Mouse (Mus musculus) neutrophil, adult 59 days (primary cell): ENCODE data around the gene Olfr1261. TPM values are rescaled to one million over a fixed set of nuclear protein-coding genes. Genes with fewer than 3 reads are reported as not detected.

Experiments
- total RNA-seq, 2 experiments: library from RNA; stranded (reverse); gene quantifications; 1 replicate in 1 of 2; 2 replicates in 1 of 2; pipeline ENCODE4 v1.2.4; 2023

The Olfr1261 gene
- total RNA-seq: not detected

DNA sequence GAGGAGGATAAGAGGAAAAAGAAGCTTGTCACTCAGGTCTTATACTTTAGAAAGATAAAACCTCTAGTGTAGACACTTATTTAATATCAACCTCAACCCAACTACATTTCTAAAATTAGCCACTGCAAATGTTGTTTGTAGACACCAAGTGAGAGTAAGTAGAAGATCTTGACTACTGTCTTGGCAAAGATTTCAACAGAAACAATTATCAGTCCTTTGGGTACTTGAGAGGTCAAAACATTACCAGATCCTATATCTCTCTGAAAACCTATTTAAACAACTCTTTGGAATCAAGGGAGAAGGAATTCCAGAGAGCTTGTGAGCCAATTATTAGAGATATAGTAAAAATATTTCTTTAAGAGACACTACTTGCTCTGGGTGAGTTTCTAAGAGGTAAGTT is at the start of gene Olfr1261:
TSS of gene Olfr1261 (plus strand) at position 301 of the 400 bp plus-strand sequence.

DNA sequence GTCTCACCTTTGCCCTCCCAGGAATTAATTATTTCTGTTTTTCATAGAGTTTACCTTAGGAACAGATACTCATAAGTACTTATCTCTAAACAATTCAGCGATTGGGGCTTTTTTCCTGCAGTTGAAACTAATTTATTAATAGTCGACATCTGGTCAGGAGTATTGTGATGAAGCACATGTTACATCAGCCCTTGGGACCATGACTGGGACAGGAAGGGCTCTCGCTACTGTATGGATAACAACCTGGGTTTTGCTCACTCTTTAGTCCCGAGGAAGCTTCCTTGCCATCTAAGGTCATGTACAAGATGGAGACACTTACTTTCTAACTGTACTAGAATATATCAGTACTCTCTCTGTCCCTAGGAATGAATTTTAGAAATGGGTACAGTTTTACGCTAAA is 42.5 kb upstream of the Olfr1261 start, which contains the start of gene Olfr1259:
TSS of gene Olfr1259 (minus strand) at position 101 of the 400 bp plus-strand sequence.

GRCm38 (mm10) chr2:89974184-89974583 is 16.8 kb upstream of the Olfr1261 start, which contains the start of gene Olfr1260:
TSS of gene Olfr1260 (plus strand) at chr2:89974340.

GRCm38 (mm10) chr2:89999845-90000244 is 8.8 kb downstream of the Olfr1261 start, which contains the start of gene Olfr1262:
TSS of gene Olfr1262 (plus strand) at chr2:90000145.

DNA sequence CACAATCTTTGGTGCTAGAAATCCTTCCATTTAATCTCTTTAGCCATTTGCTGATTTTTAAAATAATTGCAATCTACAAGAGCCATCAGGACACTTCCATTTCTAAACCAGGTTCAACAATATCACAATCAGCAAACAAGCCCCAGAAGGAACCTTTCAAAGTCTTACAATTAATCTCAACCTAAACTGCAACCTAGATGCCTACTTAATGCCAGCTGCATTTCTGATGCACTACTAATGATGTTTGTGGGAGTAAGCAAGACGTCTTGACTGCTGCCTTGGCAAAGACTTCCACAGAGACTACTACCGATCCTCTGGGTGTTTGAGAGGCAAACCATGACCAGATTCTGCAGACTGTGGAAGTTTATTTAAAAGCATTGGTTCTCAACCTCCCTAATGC is 20.8 kb downstream of the Olfr1261 start, which contains the start of gene Olfr1263:
TSS of gene Olfr1263 (plus strand) at position 301 of the 400 bp plus-strand sequence.

GRCm38 (mm10) chr2:90025477-90025876 is 34.5 kb downstream of the Olfr1261 start, which contains the start of gene Olfr1264:
TSS of gene Olfr1264 (minus strand) at chr2:90025577.

DNA sequence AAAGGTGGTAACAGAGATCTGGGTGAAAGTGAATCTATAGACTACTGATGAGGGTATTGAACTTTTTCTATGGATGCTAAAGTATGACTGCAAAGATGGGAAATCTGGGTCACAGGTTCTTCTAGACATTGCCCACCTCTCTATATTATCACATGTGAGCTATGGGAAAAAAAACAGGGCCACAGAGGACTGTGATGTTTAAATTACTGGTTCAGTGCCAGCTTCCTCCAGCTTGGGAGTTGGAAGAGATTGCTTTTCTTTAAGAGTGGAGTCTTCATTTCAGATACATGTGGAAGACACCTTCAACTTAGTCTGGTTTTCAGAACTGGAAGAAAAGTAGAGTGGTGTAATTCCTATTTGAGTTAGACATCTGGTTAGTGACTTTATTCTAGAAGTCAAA is 44.0 kb downstream of the Olfr1261 start, which contains the start of gene Olfr1265:
TSS of gene Olfr1265 (plus strand) at position 301 of the 400 bp plus-strand sequence.

Other genes starting within 250 kb of the Olfr1261 start
- gene Olfr1253, start 234.1 kb upstream of the Olfr1261 start, total RNA-seq: not detected
- gene Olfr1254, start 197.6 kb upstream of the Olfr1261 start, total RNA-seq: not detected
- gene Olfr1255, start 179.2 kb upstream of the Olfr1261 start, total RNA-seq: not detected
- gene Olfr1256, start 149.7 kb upstream of the Olfr1261 start, total RNA-seq: not detected
- gene Olfr48, start 143.0 kb upstream of the Olfr1261 start, total RNA-seq: not detected
- not detected for gene Olfr1257, start 112.8 kb upstream of the Olfr1261 start, total RNA-seq
- gene Olfr1258, start 63.9 kb upstream of the Olfr1261 start, total RNA-seq: not detected
- gene Olfr1259, start 42.6 kb upstream of the Olfr1261 start, total RNA-seq: not detected
- gene Olfr1260, start 16.9 kb upstream of the Olfr1261 start, total RNA-seq: not detected
- gene Olfr1262, start 8.9 kb downstream of the Olfr1261 start, total RNA-seq: not detected
- not detected for gene Olfr1263, start 20.9 kb downstream of the Olfr1261 start, total RNA-seq
- not detected for gene Olfr1264, start 34.4 kb downstream of the Olfr1261 start, total RNA-seq
- not detected for gene Olfr1265, start 44.1 kb downstream of the Olfr1261 start, total RNA-seq
- not detected for gene Olfr140, start 72.4 kb downstream of the Olfr1261 start, total RNA-seq
- not detected for gene Olfr1269, start 130.2 kb downstream of the Olfr1261 start, total RNA-seq
- gene Olfr32, start 151.1 kb downstream of the Olfr1261 start, total RNA-seq: not detected
- gene Olfr1270, start 161.9 kb downstream of the Olfr1261 start, total RNA-seq: not detected
- under 1 TPM in 1 of 2 experiments, not detected in 1; 0.22 TPM for gene Olfr1506, start 233.3 kb downstream of the Olfr1261 start, total RNA-seq